Mouse (Mus musculus): ENCODE measurements around the gene Cmklr1.
"Not testable (repeated sequence)": the region's sequence is repeated elsewhere in the genome, so short reads cannot be mapped to it uniquely, and the experiment has no call there.

The Cmklr1 gene

DNA sequence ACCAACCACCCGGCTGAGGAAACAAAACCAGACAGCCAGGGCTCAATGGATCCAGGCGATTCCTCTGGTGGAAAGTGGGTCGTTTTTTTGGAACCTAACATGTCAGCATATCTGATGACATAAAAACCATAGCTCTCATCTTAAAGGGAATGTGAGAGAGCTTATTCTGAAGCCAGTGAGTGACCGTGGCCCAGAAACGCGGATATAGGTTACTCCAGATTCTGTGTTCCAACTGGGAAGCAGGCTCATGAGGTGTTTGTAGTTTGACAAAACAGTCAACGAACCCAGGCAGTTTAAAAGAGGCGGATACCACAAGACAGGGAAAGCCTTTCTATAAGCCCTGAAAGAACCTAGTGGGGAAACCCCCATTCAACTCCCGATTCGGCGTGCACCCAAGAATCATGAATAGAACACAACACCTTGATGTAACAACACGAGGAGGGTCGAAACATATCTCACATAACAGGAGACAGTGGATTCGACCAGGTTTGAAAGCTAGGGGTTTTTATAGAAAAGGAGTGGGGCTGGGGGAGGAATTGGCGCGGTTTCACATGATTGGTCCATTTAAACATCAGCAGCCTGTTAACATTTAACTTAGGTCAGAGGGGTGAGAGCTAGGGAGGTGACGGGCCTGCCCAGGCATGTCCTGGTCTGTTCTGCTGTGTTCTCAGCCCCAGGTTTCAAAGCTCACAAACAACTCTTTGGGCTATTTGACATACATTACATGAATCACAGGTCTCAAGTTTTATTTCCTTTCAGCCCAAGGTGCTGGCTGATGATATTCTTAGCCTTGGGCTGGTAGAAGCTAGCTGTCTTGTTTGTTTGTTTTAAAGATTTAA, 64.4 kb downstream of the Cmklr1 start:
- not testable (repeated sequence) for DNase-seq

DNA sequence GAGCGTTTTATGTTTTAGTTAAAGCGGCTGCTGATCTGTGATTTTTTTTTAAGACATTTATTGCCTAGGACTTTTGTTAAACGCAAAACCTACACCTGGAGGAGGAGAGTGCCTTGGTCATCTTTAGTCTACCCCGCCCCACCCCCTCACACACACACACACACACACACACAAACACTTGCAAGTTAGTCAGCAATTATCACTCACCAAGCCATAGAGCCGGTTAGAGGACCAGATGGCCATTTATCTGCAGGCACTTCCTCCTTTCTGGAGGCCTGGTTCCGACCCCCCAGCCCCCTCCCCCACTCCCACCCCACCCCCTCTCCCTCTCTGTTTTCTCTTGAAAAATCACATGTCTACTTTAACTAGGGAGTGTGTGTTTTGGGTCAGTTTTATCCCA, 65.8 kb downstream of the Cmklr1 start:
- no peak for DNase-seq

DNA sequence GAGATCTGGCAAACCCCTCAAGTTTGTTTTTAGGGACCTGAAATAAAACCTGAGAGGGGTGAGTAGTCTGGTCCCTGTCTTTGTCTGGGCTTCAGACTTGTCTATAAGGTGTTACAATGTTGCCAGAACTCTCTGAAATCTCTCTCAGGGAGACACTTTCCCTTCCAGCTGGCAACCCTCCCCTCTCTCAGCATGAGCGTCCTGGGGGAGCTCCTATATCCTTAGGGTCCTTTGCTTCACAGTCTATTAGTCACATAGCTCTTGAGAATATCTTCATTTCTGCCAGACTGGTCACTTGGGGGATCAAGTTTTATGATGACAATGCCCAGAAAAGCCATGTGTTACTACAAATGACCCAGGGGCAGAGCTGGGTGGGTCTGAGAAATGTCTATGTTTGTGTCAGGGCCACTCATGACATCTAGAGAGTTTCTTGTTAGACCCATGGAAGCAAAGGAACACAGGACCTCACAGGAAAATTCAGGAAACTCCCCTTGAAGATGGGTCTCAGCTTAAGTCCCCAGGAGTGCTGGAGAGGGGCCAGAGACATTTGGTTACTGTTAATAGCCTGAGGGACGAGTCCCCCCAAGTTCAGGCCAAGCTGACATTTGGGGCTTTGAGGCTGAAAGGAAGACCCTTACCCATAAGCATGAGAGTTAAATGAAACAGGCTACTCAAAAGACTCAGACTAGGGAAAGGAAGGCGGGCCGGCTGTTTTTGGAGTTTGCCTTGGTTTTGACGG, 66.6 kb downstream of the Cmklr1 start:
- no peak for DNase-seq

DNA sequence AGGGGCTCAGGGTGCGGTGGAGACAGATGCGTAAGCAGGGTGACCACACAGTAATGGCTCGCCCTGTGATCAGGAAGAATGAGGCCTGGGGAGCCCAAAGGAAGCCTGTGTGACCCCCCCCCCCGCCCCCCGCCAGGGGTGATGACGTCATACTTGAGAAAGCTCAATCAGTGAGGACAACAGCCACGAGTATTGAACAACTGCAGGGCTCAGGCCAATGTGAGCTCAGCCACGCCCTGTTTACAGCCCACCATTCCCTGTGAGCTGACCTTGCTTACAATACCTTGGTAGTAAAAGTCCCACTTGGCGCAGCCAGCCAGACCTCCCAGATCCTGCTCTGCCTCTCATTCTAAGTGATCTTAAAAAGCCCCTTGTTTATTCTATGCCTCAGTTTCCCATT, 69.4 kb downstream of the Cmklr1 start:
- no peak for DNase-seq

DNA sequence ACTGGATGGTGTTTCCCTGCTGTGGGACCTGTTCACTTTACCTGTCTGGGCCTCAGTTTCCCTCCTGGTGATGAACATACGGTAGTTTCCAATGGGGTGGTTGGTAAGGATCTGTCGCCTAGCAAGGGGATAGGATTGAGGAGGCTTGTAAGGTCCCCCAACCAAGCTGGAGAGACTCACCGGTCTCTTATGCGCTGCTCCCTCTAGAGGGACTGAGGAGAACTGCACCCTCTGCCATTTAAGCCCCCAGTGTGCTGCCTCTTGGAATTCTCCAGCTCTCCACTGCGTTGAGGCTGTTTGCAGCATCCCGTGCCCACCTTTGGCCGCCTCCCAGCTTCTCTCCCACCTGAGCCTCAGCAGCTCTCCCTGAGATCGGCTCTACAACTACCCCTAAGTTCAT, 70.0 kb downstream of the Cmklr1 start:
- DNase-seq, result peak in 1 of 2 experiments; percentile 11

DNA sequence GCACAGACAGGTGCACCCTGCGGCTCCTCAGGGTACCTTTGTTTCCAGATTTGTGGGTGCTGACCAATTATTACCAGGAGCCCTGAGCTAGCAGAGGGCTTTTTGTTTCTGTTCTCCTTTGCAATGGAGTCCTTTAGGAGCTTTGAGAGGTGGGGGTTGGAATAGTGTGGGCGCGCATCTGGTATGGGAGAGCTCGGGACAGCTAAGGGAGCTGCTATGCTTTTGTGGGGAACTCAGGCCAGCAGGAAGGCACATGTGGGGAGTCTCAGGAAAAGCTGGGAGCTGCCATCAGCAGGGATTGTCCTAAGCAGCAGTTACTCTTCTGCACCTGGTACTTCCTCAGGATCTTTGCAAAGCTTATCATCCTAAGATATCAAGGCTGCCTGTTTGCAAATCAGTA, 71.1 kb downstream of the Cmklr1 start:
- DNase-seq, result no peak

DNA sequence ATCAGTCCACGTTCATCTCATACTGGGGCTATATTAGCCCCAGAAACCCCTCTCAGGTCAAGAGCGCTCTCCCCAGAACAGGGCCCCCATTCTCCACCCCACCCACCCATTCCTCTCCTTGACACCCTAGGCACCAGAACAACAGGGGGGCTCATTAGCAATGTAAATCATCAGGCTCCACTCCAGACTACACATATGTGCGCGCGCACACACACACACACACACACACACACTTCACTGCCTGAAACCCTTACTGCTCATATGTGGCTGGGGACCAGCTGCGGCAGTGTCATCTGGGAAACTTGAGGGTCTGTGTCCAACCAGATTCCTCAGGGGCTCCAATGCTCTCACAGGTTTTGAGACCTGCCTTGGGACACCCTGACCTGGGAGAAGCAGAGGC, 71.8 kb downstream of the Cmklr1 start:
- no peak for DNase-seq

DNA sequence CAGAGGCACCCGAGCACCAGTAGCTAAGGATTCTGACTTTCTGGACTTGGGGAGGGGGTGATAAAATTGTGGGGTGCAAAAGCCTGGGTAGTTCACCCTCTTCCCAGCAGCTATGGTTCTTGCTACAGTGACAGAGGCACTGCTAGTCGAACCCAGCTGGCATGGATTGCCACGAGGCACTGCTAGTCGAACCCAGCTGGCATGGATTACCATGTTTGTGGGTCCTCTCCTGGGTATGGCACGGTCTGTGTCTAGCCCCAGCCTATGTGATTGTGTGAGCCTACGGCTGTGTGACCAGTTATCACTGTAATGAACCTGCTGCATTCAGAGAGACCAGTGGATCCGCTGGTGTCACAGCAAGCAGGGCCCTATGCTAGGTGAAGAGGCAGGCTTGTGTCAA, 72.7 kb downstream of the Cmklr1 start:
- no peak for DNase-seq

DNA sequence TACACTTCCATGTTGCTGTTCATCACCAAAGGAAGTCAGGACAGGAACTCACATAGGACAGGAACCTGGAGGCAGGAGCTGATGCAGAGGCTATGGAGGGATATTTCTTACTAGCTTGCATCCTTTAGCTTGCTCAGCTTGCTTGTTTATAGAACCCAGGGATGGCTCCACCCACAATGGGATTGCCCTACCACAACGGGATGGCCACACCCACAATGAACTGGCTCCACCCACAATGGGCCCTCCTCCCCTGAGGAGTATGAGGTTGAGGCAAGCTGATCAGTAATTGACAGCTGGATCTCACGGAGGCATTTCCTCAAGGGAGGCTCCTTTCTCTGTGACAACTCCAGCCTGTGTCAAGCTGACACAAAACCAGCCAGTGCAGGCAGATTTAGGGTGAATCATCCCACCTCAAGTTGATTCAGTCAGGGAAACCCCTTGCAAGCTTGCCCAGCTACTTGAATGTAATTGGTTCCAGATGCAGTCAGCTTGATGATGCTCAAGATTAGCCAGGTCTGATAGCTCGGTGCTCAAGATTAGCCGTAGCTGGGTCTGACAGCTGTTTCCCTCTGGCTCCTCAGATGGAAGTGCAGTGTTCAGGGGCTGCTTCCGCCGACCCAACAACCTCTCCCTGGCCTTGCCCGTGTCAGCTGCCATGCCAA, 80.0 kb downstream of the Cmklr1 start:
- DNase-seq, result no peak

DNA sequence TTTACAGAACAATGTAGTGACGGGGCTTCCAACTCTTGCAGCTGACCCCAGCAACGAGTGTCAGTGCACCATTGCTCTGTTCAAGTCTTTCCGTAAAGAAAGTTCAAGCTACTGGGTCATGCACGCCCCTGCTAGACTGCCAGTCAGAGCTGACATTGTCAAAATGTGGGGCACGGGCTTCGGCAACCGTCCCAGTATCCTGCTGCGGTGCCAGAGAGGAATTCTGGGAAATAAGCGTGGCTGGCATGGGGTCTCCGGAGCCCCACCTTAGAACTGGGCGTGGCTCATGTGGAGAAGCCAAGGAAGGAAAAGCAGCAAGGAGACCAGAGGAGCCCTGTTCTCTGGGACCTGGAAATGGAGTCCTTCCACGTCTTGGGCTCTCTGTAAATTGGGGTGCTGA, 84.4 kb downstream of the Cmklr1 start:
- no peak for DNase-seq

DNA sequence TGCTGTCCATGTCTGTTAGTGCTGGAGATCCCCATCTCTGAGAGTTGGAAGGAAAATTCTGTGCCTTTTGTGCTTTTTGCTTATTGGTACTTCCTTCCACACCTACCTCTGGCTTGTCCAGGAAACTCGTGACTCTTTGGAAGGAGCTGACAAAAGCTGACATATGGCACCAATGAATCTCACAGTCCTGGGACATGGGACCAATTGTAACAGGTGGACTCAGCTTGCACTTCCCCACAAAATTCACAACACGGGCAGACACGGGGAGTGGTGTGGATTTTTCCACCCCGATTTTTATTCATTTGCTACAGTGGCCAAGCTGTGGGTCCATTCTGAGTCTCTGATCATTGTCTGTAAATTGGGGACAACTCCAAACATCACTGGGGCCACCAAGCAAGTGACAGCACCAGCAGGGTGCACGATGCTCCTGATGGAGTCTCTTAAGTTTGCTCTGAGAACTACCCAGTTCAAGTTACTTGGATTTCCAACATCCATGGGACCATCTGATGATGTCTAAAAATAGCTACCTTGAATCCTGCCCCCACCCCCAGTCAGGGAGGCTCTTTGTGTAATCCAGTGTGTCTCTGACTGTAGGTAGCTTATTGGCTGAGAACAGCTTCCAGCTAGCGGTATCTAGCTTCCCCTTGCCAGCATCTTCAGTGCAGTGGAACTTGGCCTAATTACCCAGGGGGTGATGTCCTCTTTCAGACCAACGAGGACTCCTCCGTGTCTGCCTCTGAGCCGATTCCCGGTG, 84.9 kb downstream of the Cmklr1 start:
- DNase-seq, result no peak

DNA sequence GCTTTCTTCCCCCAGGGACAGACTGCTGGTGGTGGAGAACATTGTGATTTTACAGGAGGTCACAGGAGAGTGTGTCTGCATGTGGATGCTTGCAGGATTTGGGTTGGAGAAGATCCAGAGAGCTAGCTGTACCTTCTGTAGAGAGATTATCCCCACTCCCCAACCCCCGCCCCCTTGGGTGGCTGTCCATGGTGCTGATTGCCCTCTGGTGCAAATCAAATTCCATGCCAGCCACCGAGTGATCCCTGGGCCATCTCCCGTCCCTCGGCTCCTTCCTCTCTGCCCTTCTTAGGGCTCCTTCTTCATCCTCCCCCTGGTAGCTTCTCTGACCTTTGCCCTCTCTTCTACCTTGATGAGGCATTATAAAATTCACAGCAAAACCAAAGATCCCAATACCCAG, 85.8 kb downstream of the Cmklr1 start:
- no peak for DNase-seq

Measured in kidney, postnatal 25 days (tissue).